9 mouse cellular contexts compared by ENCODE assay signal in genomic region chr17:24167120-24167519, GRCm38 (mm10). TPM values are rescaled to one million over a fixed set of nuclear protein-coding genes. Genes with fewer than 3 reads are reported as not detected.
DNase-seq lines count a peak whose midpoint lies in the region; ATAC-seq and TF ChIP-seq lines count a peak whose summit lies in the region.
"Had no signal": no experiment of that assay in that cellular context is flagged by ENCODE, and none has a peak within 500 bp of the region (broad histone marks: within the 10 kb centered on the region; RNA-seq: fewer than 3 reads in every experiment).

No protein-coding gene starts in this region.

- no peaks in the 10 kb centered on the region for H3K9me3 ChIP-seq in forebrain, embryonic 13.5 days (replicated peaks)
- no peaks in the 10 kb centered on the region for H3K9me3 ChIP-seq in forebrain, embryonic 16.5 days (ENCODE audit: control insufficient read depth, low read length)
- H3K9me3 ChIP-seq in lung, embryonic 15.5 days = no peaks in the 10 kb centered on the region
- no peaks in the 10 kb centered on the region for H3K9me3 ChIP-seq in kidney, postnatal 0 days (replicated peaks; ENCODE audit: low read length)
- H3K9me3 ChIP-seq in neural tube, embryonic 14.5 days (ENCODE audit: control insufficient read depth, low read length) = no peaks in the 10 kb centered on the region

- H3K27me3 ChIP-seq in forebrain, embryonic 13.5 days = no peaks in the 10 kb centered on the region
- no peaks in the 10 kb centered on the region for H3K27me3 ChIP-seq in forebrain, embryonic 16.5 days (replicated peaks; ENCODE audit: control insufficient read depth, insufficient read depth, low read length)
- H3K27me3 ChIP-seq in lung, embryonic 15.5 days = no peaks in the 10 kb centered on the region
- H3K27me3 ChIP-seq in kidney, postnatal 0 days (ENCODE audit: insufficient read depth, low read length) = no peaks in the 10 kb centered on the region
- no peaks in the 10 kb centered on the region for H3K27me3 ChIP-seq in neural tube, embryonic 14.5 days (ENCODE audit: control insufficient read depth, insufficient read depth, low read length)

- no peak for DNase-seq in lung, postnatal 14 days
- no peak for DNase-seq in kidney, postnatal 0 days (ENCODE audit: low spot score)
- no peak for DNase-seq in embryo, embryonic 11 days
- no peak for DNase-seq in embryo, embryonic 10.5 days (ENCODE audit: low spot score)
- DNase-seq: heart, adult 18-20 months had no signal

- 87% methylated on average over 6 of the region's 6 CpGs for WGBS in forebrain, embryonic 13.5 days
- 86% methylated on average over 6 of the region's 6 CpGs for WGBS in forebrain, embryonic 16.5 days
- WGBS in lung, embryonic 15.5 days = 79% methylated on average over 6 of the region's 6 CpGs
- 72% methylated on average over 6 of the region's 6 CpGs for WGBS in kidney, postnatal 0 days
- WGBS in neural tube, embryonic 14.5 days = 92% methylated on average over 6 of the region's 6 CpGs

- H3K27ac ChIP-seq in forebrain, embryonic 13.5 days = no peak overlapping the region
- H3K27ac ChIP-seq in forebrain, embryonic 16.5 days (ENCODE audit: low read length) = no peak overlapping the region
- H3K27ac ChIP-seq in lung, embryonic 15.5 days = no peak overlapping the region
- H3K27ac ChIP-seq in kidney, postnatal 0 days = no peak overlapping the region
- no peak overlapping the region for H3K27ac ChIP-seq in neural tube, embryonic 14.5 days (ENCODE audit: low read depth, low read length)

- ATAC-seq in forebrain, embryonic 13.5 days = no peak
- no peak for ATAC-seq in forebrain, embryonic 16.5 days
- no peak for ATAC-seq in lung, embryonic 15.5 days (ENCODE audit: borderline replicate concordance, extremely low read depth, low FRiP score, low TSS enrichment)
- ATAC-seq in kidney, postnatal 0 days (replicated peaks; ENCODE audit: low FRiP score, low read depth) = no peak
- ATAC-seq in neural tube, embryonic 14.5 days (ENCODE audit: low read depth) = no peak

- TF ChIP-seq CTCF in kidney, postnatal 0 days (IDR thresholded peaks at IDR 0.05; ENCODE audit: low read depth) = no peak

- H3K9ac ChIP-seq in forebrain, embryonic 13.5 days = no peak overlapping the region
- no peak overlapping the region for H3K9ac ChIP-seq in forebrain, embryonic 16.5 days (replicated peaks; ENCODE audit: low read depth, low read length)
- 0 out of 2 replicates have a peak overlapping the region, but pooled peaks have one; percentile 10 for H3K9ac ChIP-seq in lung, embryonic 15.5 days
- 0 out of 2 replicates have a peak overlapping the region, but pooled peaks have one; percentile 87 for H3K9ac ChIP-seq in kidney, postnatal 0 days (ENCODE audit: low read depth, low read length)
- H3K9ac ChIP-seq in neural tube, embryonic 14.5 days (replicated peaks; ENCODE audit: low read depth, low read length) = no peak overlapping the region

- H3K4me3 ChIP-seq in forebrain, embryonic 13.5 days = no peak overlapping the region
- no peak overlapping the region for H3K4me3 ChIP-seq in forebrain, embryonic 16.5 days (replicated peaks; ENCODE audit: low read length)
- 0 out of 2 replicates have a peak overlapping the region, but pooled peaks have one; percentile 92 for H3K4me3 ChIP-seq in lung, embryonic 15.5 days
- H3K4me3 ChIP-seq in kidney, postnatal 0 days (replicated peaks; ENCODE audit: low read depth, low read length) = no peak overlapping the region; the same call in 1 of the 2 replicates
- H3K4me3 ChIP-seq in neural tube, embryonic 14.5 days (ENCODE audit: low read depth, low read length) = no peak overlapping the region

- peaks cover 30% of the 10 kb centered on the region for H3K36me3 ChIP-seq in forebrain, embryonic 13.5 days (ENCODE audit: poor library complexity, severe bottlenecking)
- peaks cover 5% of the 10 kb centered on the region; the same call in 1 of the 2 replicates for H3K36me3 ChIP-seq in forebrain, embryonic 16.5 days (ENCODE audit: control insufficient read depth, insufficient read depth)
- H3K36me3 ChIP-seq in lung, embryonic 15.5 days = peaks cover 20% of the 10 kb centered on the region
- peaks cover 4% of the 10 kb centered on the region; the same call in 1 of the 2 replicates for H3K36me3 ChIP-seq in kidney, postnatal 0 days (ENCODE audit: insufficient read depth, low read length)
- peaks cover 15% of the 10 kb centered on the region for H3K36me3 ChIP-seq in neural tube, embryonic 14.5 days (ENCODE audit: control insufficient read depth, insufficient read depth, low read length)

- peaks cover 35% of the 10 kb centered on the region for H3K4me1 ChIP-seq in forebrain, embryonic 13.5 days
- H3K4me1 ChIP-seq in forebrain, embryonic 16.5 days (replicated peaks; ENCODE audit: control insufficient read depth, insufficient read depth, low read length) = peaks cover 32% of the 10 kb centered on the region
- H3K4me1 ChIP-seq in lung, embryonic 15.5 days = peaks cover 36% of the 10 kb centered on the region
- peaks cover 6% of the 10 kb centered on the region for H3K4me1 ChIP-seq in kidney, postnatal 0 days (replicated peaks; ENCODE audit: insufficient read depth, low read length)
- peaks cover 25% of the 10 kb centered on the region for H3K4me1 ChIP-seq in neural tube, embryonic 14.5 days (ENCODE audit: control insufficient read depth, insufficient read depth, low read length)

- H3K4me2 ChIP-seq in forebrain, embryonic 13.5 days = peak overlapping the region; percentile 93; the same call in 1 of the 2 replicates
- H3K4me2 ChIP-seq in forebrain, embryonic 16.5 days (ENCODE audit: low read length) = no peak overlapping the region; the same call in 1 of the 2 replicates
- peak overlapping the region; percentile 85; the same call in 1 of the 2 replicates for H3K4me2 ChIP-seq in lung, embryonic 15.5 days
- H3K4me2 ChIP-seq in kidney, postnatal 0 days (ENCODE audit: low read length) = no peak overlapping the region
- H3K4me2 ChIP-seq in neural tube, embryonic 14.5 days (ENCODE audit: low read depth, low read length) = peak overlapping the region; percentile 74; the same call in 1 of the 2 replicates

RNA-seq across cellular contexts. Expression of gene Atp6v0c, which starts 2.4 kb away (rescaled TPM):
- polyA plus RNA-seq in forebrain, embryonic 13.5 days (2015; fragmentation: Nextera tagmentation; extraction: Ambion mirVana) = 602 and 648 TPM in 2 replicates
- 881 and 1,064 TPM in 2 replicates for polyA plus RNA-seq in forebrain, embryonic 16.5 days (2015; fragmentation: Nextera tagmentation; extraction: Ambion mirVana)
- polyA plus RNA-seq in lung, embryonic 15.5 days (2015; fragmentation: Nextera tagmentation; extraction: Ambion mirVana) = 447 and 455 TPM in 2 replicates
- polyA plus RNA-seq in kidney, postnatal 0 days (2015; fragmentation: Nextera tagmentation; extraction: Ambion mirVana) = 974 and 1,011 TPM in 2 replicates
- polyA plus RNA-seq in neural tube, embryonic 14.5 days (2014; fragmentation: Nextera tagmentation; extraction: Ambion mirVana) = 1,444 and 1,794 TPM in 2 replicates

RNA-seq across cellular contexts. Expression of gene Amdhd2, which starts 3.6 kb away (rescaled TPM):
- polyA plus RNA-seq in forebrain, embryonic 13.5 days (2015; fragmentation: Nextera tagmentation; extraction: Ambion mirVana) = 30.1 and 31.8 TPM in 2 replicates
- polyA plus RNA-seq in forebrain, embryonic 16.5 days (2015; fragmentation: Nextera tagmentation; extraction: Ambion mirVana) = 25.5 and 28.2 TPM in 2 replicates
- 33.2 and 34.5 TPM in 2 replicates for polyA plus RNA-seq in lung, embryonic 15.5 days (2015; fragmentation: Nextera tagmentation; extraction: Ambion mirVana)
- polyA plus RNA-seq in kidney, postnatal 0 days (2015; fragmentation: Nextera tagmentation; extraction: Ambion mirVana) = 47.9 and 52.5 TPM in 2 replicates
- 28.8 and 31.6 TPM in 2 replicates for polyA plus RNA-seq in neural tube, embryonic 14.5 days (2014; fragmentation: Nextera tagmentation; extraction: Ambion mirVana)

RNA-seq across cellular contexts. Expression of gene Pdpk1, which starts 16.4 kb away (rescaled TPM):
- polyA plus RNA-seq in forebrain, embryonic 13.5 days (2015; fragmentation: Nextera tagmentation; extraction: Ambion mirVana) = 49.7 and 54.1 TPM in 2 replicates
- 59.4 and 62.9 TPM in 2 replicates for polyA plus RNA-seq in forebrain, embryonic 16.5 days (2015; fragmentation: Nextera tagmentation; extraction: Ambion mirVana)
- polyA plus RNA-seq in lung, embryonic 15.5 days (2015; fragmentation: Nextera tagmentation; extraction: Ambion mirVana) = 30.3 and 34.5 TPM in 2 replicates
- polyA plus RNA-seq in kidney, postnatal 0 days (2015; fragmentation: Nextera tagmentation; extraction: Ambion mirVana) = 28.7 and 29.4 TPM in 2 replicates
- polyA plus RNA-seq in neural tube, embryonic 14.5 days (2014; fragmentation: Nextera tagmentation; extraction: Ambion mirVana) = 80.5 and 83.9 TPM in 2 replicates

RNA-seq across cellular contexts. Expression of gene Tbc1d24, which starts 38.2 kb away (rescaled TPM):
- polyA plus RNA-seq in forebrain, embryonic 13.5 days (2015; fragmentation: Nextera tagmentation; extraction: Ambion mirVana) = 10.6 and 12.2 TPM in 2 replicates
- 20.6 and 24.6 TPM in 2 replicates for polyA plus RNA-seq in forebrain, embryonic 16.5 days (2015; fragmentation: Nextera tagmentation; extraction: Ambion mirVana)
- 4.7 and 5.4 TPM in 2 replicates for polyA plus RNA-seq in lung, embryonic 15.5 days (2015; fragmentation: Nextera tagmentation; extraction: Ambion mirVana)
- 2.3 and 2.5 TPM in 2 replicates for polyA plus RNA-seq in kidney, postnatal 0 days (2015; fragmentation: Nextera tagmentation; extraction: Ambion mirVana)
- 29.2 and 34.7 TPM in 2 replicates for polyA plus RNA-seq in neural tube, embryonic 14.5 days (2014; fragmentation: Nextera tagmentation; extraction: Ambion mirVana)

RNA-seq across cellular contexts. Expression of gene Ntn3, which starts 42.2 kb away (rescaled TPM):
- 2.4 and 2.9 TPM in 2 replicates for polyA plus RNA-seq in forebrain, embryonic 13.5 days (2015; fragmentation: Nextera tagmentation; extraction: Ambion mirVana)
- 4.7 and 5.2 TPM in 2 replicates for polyA plus RNA-seq in forebrain, embryonic 16.5 days (2015; fragmentation: Nextera tagmentation; extraction: Ambion mirVana)
- polyA plus RNA-seq in lung, embryonic 15.5 days (2015; fragmentation: Nextera tagmentation; extraction: Ambion mirVana) = 6.1 and 6.7 TPM in 2 replicates
- polyA plus RNA-seq in kidney, postnatal 0 days (2015; fragmentation: Nextera tagmentation; extraction: Ambion mirVana) = 2.7 and 4.0 TPM in 2 replicates
- polyA plus RNA-seq in neural tube, embryonic 14.5 days (2014; fragmentation: Nextera tagmentation; extraction: Ambion mirVana) = 5.0 and 5.3 TPM in 2 replicates

Comparison
In these comparisons a context has a peak if more than half of its experiments do, and no peak if none do; other contexts are left out.
1. H3K4me2 ChIP-seq: peak in forebrain, embryonic 13.5 days (single experiment), lung, embryonic 15.5 days (single experiment) and neural tube, embryonic 14.5 days (single experiment); none in forebrain, embryonic 16.5 days (single experiment) and kidney, postnatal 0 days (single experiment).
2. H3K9ac ChIP-seq: peak in lung, embryonic 15.5 days (single experiment) and kidney, postnatal 0 days (single experiment); none in forebrain, embryonic 13.5 days (single experiment), forebrain, embryonic 16.5 days (single experiment) and neural tube, embryonic 14.5 days (single experiment).